Mouse (Mus musculus) myocyte (in vitro differentiated cells): ENCODE measurements around the gene Frem1. TPM values are rescaled to one million over a fixed set of nuclear protein-coding genes. Genes with fewer than 3 reads are reported as not detected.

Experiments used
- H3K27me3 ChIP-seq: one replicate; pipeline ENCODE4 v1.6.1; 2011; ENCODE audit not compliant: control insufficient read depth, insufficient read depth, insufficient read length
- H3K36me3 ChIP-seq: one replicate; pipeline ENCODE4 v1.6.1; 2011; ENCODE audit not compliant: control insufficient read depth, insufficient read depth
- H3K4me2 ChIP-seq: one replicate; pipeline ENCODE4 v1.6.1; 2011; ENCODE audit warnings: low read depth, control low read depth
- H3K4me3 ChIP-seq: one replicate; pipeline ENCODE4 v1.5.1; 2011; ENCODE audit warnings: mild to moderate bottlenecking, control low read depth, moderate library complexity
- H3K79me2 ChIP-seq: one replicate; pipeline ENCODE4 v1.6.1; 2011; ENCODE audit not compliant: control insufficient read depth, insufficient read depth
- H3ac ChIP-seq: one replicate; pipeline ENCODE4 v1.6.1; 2011; ENCODE audit not compliant: control insufficient read depth, insufficient read length
- CEBPB ChIP-seq: IDR thresholded peaks from 2 replicates; pipeline ENCODE4 v1.6.1; 2011; ENCODE audit warnings: mild to moderate bottlenecking, moderate library complexity; ENCODE audit not compliant: poor library complexity, insufficient read depth, severe bottlenecking
- E2F4 ChIP-seq: IDR thresholded peaks from one replicate; pipeline ENCODE4 v1.6.1; 2011; ENCODE audit warnings: mild to moderate bottlenecking, control low read depth, moderate library complexity; ENCODE audit not compliant: insufficient read depth
- MAX ChIP-seq: IDR thresholded peaks from one replicate; pipeline ENCODE4 v1.6.1; 2011; ENCODE audit warnings: low read depth, mild to moderate bottlenecking, control low read depth
- MYOD1 ChIP-seq, 3 experiments: IDR thresholded peaks; one replicate each; pipeline ENCODE4 v1.6.1; 2011; ENCODE audit warnings: control low read depth in 2 of 3, low read depth in 2 of 3, mild to moderate bottlenecking in 2 of 3, moderate library complexity in 1 of 3; ENCODE audit not compliant: insufficient read length in 2 of 3, control insufficient read depth in 1 of 3
- MYOG ChIP-seq, 3 experiments: IDR thresholded peaks; one replicate each; pipeline ENCODE4 v1.6.1; 2011; ENCODE audit warnings: control low read depth in 2 of 3, low read depth in 2 of 3, mild to moderate bottlenecking in 2 of 3; ENCODE audit not compliant: insufficient read length in 2 of 3, control insufficient read depth in 1 of 3, insufficient read depth in 1 of 3
- POLR2A ChIP-seq: IDR thresholded peaks from one replicate; pipeline ENCODE4 v1.6.1; 2011; ENCODE audit warnings: low read depth, mild to moderate bottlenecking, control low read depth, moderate library complexity; ENCODE audit not compliant: insufficient read length
- POLR2AphosphoS2 ChIP-seq: IDR thresholded peaks from one replicate; pipeline ENCODE4 v1.6.1; 2011; ENCODE audit warnings: low read depth, control low read depth; ENCODE audit not compliant: insufficient read length
- REST ChIP-seq: IDR thresholded peaks from one replicate; pipeline ENCODE4 v1.6.1; 2011; ENCODE audit warnings: mild to moderate bottlenecking, control low read depth, moderate library complexity; ENCODE audit not compliant: insufficient read depth, insufficient read length
- SRF ChIP-seq: IDR thresholded peaks from one replicate; pipeline ENCODE4 v1.6.1; 2011; ENCODE audit warnings: low read depth; ENCODE audit not compliant: control insufficient read depth, insufficient read length
- TCF12 ChIP-seq: IDR thresholded peaks from one replicate; pipeline ENCODE4 v1.6.1; 2011; ENCODE audit warnings: mild to moderate bottlenecking, control low read depth; ENCODE audit not compliant: poor library complexity, insufficient read depth, severe bottlenecking
- TCF3 ChIP-seq: IDR thresholded peaks from one replicate; pipeline ENCODE4 v1.6.1; 2011; ENCODE audit warnings: low read depth, control low read depth; ENCODE audit not compliant: insufficient read length
- USF1 ChIP-seq: IDR thresholded peaks from one replicate; pipeline ENCODE4 v1.6.1; 2011; ENCODE audit warnings: low read depth, mild to moderate bottlenecking, control low read depth, moderate library complexity
- polyA plus RNA-seq: library from polyadenylated mRNA; unstranded; fragments of >200 nt; fragmentation: generic; extraction: Trizol; gene quantifications from one replicate; pipeline ENCODE4 v1.2.1, GENCODE M21; 2012; ENCODE audit warnings: missing spikeins

Frem1 gene
- polyA plus RNA-seq, 1 experiment = 0.01 TPM

DNA sequence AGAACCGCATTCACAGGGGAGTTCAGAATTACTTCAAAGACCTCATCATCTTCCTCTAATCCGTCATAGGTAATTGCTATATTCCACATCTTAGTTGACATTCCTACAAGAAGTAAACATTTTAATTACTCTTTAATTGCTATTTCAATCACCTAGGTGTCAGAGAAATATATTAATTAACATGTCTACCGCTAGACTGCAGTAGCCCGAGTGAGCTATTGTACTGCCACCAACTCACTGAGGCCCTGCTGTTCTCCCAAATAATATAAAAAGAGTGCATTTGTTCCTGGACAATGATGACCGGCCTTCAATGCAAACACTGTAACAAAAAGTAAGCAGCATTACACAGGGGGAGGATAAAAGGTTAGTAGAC is 135.5 kb downstream of the Frem1 start:
- H3ac ChIP-seq = no peak overlapping the region
- no peak overlapping the region for H3K4me3 ChIP-seq
- no peaks in the 10 kb centered on the region for H3K36me3 ChIP-seq
- TF ChIP-seq SRF (no peak), POLR2AphosphoS2 (no peak), E2F4 (no peak), REST (no peak), MYOG (IDR thresholded peaks at IDR 0.05; ENCODE audit: control insufficient read depth in 1 of 3, insufficient read depth in 1 of 3, insufficient read length in 2 of 3, low read depth in 2 of 3) (no peak), USF1 (no peak), MYOD1 (IDR thresholded peaks at IDR 0.05; ENCODE audit: control insufficient read depth in 1 of 3, insufficient read length in 2 of 3, low read depth in 2 of 3) (no peak), MAX (no peak), TCF3 (no peak), TCF12 (no peak), POLR2A (no peak)
- H3K79me2 ChIP-seq = no peaks in the 10 kb centered on the region
- H3K27me3 ChIP-seq = no peaks in the 10 kb centered on the region
- H3K4me2 ChIP-seq = no peak overlapping the region

DNA sequence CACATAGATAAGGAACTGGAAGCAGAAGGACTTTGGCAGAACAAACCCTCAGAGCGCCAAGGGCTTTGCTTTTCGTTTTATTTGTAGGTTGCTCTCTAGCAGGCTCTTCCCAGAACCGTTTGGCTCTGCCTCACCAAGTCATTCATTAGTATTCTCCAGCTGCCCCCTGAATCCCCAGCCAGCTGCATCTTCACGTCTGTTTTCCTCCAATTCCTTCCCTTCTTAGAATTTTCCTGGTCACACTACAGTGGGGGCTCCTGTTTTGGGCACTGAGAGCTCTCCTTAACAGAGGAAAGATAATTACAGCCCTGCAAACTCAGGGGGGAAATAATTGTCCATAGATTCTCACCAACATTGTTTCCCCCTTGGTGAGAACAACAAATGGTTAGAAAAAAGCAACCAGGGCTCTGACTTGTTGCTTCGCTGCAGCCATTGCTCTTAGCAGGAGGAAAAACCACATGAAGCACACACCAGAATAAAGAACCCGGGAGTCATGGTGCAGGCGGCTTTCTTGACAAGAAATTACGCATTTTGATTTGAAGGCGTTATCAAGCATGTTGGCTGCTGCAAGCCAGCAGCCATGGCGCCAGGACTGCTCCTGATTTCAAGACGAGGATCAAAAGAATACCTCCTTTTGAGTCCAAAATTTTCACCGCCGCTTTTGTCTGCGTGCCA is 136.0 kb downstream of the Frem1 start:
- H3K4me2 ChIP-seq = no peak overlapping the region
- H3K27me3 ChIP-seq = no peaks in the 10 kb centered on the region
- no peaks in the 10 kb centered on the region for H3K79me2 ChIP-seq
- H3K36me3 ChIP-seq = no peaks in the 10 kb centered on the region
- no peak overlapping the region for H3ac ChIP-seq
- TF ChIP-seq MYOD1 (IDR thresholded peaks at IDR 0.05; ENCODE audit: control insufficient read depth in 1 of 3, insufficient read length in 2 of 3, low read depth in 2 of 3) (no peak), REST (no peak), CEBPB (no peak), POLR2A (no peak), MYOG (IDR thresholded peaks at IDR 0.05; ENCODE audit: control insufficient read depth in 1 of 3, insufficient read depth in 1 of 3, insufficient read length in 2 of 3, low read depth in 2 of 3) (no peak), SRF (no peak), MAX (no peak), USF1 (no peak), TCF12 (no peak), TCF3 (no peak), E2F4 (no peak), POLR2AphosphoS2 (no peak)
- no peak overlapping the region for H3K4me3 ChIP-seq

- no peak overlapping the region for H3K4me3 ChIP-seq
- H3K36me3 ChIP-seq = no peaks in the 10 kb centered on the region
- H3ac ChIP-seq = no peak overlapping the region
- no peaks in the 10 kb centered on the region for H3K27me3 ChIP-seq
- TF ChIP-seq POLR2AphosphoS2 = no peak
- no peak overlapping the region for H3K4me2 ChIP-seq
- no peaks in the 10 kb centered on the region for H3K79me2 ChIP-seq
Observed at GRCm38 (mm10) chr4:82915576-82915975, 136.6 kb downstream of the Frem1 start.

GRCm38 (mm10) chr4:82914601-82915143 is 137.5 kb downstream of the Frem1 start:
- no peaks in the 10 kb centered on the region for H3K36me3 ChIP-seq
- H3K4me3 ChIP-seq = no peak overlapping the region
- H3K4me2 ChIP-seq = no peak overlapping the region
- TF ChIP-seq TCF3 (no peak), REST (no peak), CEBPB (no peak), TCF12 (no peak), E2F4 (no peak), MAX (no peak), POLR2A (no peak), SRF (no peak), MYOD1 (IDR thresholded peaks at IDR 0.05; ENCODE audit: control insufficient read depth in 1 of 3, insufficient read length in 2 of 3, low read depth in 2 of 3) (no peak), USF1 (no peak), MYOG (IDR thresholded peaks at IDR 0.05; ENCODE audit: control insufficient read depth in 1 of 3, insufficient read depth in 1 of 3, insufficient read length in 2 of 3, low read depth in 2 of 3) (no peak), POLR2AphosphoS2 (no peak)
- no peaks in the 10 kb centered on the region for H3K27me3 ChIP-seq
- no peak overlapping the region for H3ac ChIP-seq
- H3K79me2 ChIP-seq = no peaks in the 10 kb centered on the region

- TF ChIP-seq REST (no peak), TCF12 (no peak), MYOG (IDR thresholded peaks at IDR 0.05; ENCODE audit: control insufficient read depth in 1 of 3, insufficient read depth in 1 of 3, insufficient read length in 2 of 3, low read depth in 2 of 3) (no peak), E2F4 (no peak), MYOD1 (IDR thresholded peaks at IDR 0.05; ENCODE audit: control insufficient read depth in 1 of 3, insufficient read length in 2 of 3, low read depth in 2 of 3) (no peak), SRF (no peak), TCF3 (no peak)
- Histone ChIP-seq H3K4me3 (no peak overlapping the region), H3K36me3 (no peaks in the 10 kb centered on the region), H3ac (no peak overlapping the region), H3K4me2 (no peak overlapping the region), H3K79me2 (no peaks in the 10 kb centered on the region), H3K27me3 (no peaks in the 10 kb centered on the region)
Observed at GRCm38 (mm10) chr4:82895227-82895626, 156.9 kb downstream of the Frem1 start.
